Mouse (Mus musculus): ENCODE results near the gene Gpa33.
"Not testable (repeated sequence)": the region's sequence is repeated elsewhere in the genome, so short reads cannot be mapped to it uniquely, and the experiment has no call there.

Gene Gpa33

DNA sequence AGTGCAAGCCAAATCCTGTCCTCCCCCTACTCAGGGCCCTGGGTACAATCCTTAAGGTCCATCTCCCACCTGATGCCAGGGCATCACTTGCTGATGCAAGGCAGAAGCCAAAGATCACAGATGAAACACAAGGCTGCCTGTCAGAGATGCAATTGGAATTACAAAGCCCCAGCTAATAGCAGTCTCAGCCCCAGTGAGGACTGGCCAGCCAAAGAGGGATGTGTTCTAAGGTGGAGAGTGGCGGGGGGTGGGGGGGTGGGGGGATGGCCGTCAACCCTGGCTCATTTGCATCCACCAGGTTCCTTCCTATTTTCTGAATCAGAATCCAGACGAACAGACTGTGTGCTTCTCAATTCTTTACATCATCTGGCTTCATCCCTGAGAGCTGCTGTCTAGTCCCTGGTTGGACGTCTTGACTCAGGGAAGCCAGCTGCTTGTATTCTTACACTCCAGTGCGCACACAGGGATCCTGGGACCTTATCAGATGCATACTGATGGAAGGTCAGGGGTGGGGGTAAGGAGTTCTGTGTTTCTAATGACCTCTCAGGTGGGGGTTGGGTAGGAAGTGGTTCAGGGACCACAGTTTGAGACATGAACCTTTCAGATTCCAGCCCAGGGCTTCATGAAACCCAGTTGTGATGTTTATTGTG is 5.2 kb downstream of the Gpa33 start:
- no peak for DNase-seq (ENCODE audit: low read depth)

DNA sequence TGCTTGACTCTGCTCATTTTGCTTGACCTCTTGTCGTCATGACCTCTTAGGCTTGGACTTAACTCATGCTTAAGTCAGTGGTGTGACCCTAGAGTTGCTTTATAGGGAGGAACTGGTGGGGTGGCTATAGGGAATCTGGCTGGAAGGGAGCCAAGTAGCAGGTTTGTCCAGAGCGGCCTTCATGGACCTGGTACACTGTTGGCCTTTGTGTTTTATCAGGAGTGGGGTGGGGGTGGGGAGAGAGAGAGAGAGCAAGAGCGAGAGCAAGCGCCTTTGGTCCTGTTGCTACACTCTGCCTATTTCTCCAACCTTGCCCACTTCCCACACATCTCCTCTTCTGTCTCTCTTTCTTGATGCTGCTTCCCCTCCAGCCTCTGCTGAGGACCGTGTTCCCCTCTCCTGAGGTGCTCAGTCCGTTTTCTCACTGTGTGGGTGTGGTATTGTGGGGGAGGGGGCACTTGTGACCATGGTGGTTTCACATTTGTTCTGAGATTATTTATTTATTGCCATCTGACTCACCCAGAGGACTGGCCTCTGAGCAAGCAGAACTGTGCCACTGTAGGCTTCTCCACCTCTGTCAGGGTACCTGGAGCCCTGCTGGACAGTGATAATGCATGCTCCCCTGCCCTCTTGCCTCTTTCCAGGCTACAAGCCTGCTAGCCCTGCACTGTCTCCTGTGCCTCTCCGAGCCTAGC is 7.4 kb downstream of the Gpa33 start:
- no peak for DNase-seq (ENCODE audit: low read depth)

DNA sequence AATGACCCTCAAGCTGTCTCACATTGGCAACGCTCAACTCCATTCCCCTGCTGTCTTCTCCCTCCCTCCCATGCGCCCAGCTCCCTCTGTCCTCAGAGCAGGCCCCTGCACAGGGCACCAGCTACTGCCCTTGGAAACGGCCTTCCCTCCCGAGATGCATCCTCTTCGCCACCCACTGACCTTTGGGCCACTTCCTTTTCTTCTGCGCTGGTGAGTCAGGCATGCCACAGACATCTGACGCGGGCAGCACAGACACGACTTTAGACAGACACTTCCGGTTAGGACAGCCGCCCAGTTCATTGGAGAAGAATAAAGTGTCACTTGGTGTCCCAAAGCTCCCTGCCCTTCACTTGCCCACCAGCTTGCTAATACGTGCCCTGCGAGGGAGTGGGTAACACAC is 8.1 kb downstream of the Gpa33 start:
- no peak for DNase-seq (ENCODE audit: low read depth)

DNA sequence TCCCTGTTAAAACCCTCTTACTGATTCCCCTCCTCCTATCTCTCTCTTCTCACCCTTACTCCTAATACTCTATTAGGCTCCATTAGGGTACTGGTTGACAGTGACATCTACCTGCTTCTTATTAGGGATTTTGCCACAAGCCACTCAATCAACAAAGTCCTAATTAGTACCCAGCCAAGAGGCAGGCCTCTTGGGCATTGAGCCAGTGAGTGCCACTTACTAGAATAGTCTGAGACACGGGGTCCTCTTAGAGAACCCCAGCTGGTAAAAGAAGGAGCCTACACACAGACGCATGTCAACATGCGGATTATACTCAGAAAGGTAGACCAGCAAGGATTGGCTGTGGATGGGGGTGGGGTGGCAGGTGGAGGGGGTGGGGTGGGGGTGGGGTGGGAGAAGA is 9.1 kb downstream of the Gpa33 start:
- no peak for DNase-seq (ENCODE audit: low read depth)

DNA sequence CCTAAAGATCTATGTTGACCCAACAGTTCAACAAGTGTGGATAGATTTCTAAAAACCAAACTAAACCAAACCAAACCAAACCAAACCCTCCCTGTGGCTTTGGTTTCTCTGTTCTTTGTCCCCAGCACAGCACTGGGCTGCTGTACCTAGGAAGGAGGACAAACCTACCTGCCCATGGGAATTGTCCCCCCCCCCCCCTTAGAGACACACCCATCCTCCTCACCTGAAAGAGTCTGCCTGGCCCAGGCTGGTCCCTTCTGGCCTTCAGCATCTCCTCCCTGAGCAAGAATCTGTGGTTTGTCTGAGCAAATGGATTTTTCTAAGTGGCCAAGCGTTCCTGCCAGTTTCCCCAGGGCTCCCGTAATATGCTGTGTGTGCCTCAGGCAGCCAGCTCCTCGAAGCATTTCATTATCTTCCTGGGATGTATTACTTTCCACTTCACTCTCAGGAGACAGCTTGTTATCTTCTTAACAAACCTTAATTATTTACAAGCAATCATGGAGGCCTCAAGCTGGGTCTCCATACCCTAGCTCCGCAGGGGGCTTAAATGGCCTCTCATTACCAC is 9.7 kb downstream of the Gpa33 start:
- DNase-seq (ENCODE audit: low read depth), result no peak

DNA sequence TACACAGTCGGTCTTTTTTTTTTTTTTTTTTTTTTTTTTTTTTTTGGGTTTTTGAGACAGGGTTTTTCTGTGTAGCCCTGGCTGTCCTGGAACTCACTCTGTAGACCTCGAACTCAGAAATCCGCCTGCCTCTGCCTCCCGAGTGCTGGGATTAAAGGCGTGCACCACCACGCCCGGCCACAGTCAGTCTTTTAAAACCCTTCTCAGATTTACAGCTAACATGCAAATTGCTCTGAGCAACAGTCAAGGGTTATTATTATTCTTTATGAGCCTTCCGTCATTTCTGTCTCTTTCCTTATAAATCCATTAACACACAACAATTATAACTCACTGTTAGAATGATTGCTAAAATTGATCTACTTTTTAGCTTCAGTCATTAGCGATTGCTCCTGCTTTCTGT is 11.8 kb downstream of the Gpa33 start:
- not testable (repeated sequence) for DNase-seq (ENCODE audit: low read depth)

DNA sequence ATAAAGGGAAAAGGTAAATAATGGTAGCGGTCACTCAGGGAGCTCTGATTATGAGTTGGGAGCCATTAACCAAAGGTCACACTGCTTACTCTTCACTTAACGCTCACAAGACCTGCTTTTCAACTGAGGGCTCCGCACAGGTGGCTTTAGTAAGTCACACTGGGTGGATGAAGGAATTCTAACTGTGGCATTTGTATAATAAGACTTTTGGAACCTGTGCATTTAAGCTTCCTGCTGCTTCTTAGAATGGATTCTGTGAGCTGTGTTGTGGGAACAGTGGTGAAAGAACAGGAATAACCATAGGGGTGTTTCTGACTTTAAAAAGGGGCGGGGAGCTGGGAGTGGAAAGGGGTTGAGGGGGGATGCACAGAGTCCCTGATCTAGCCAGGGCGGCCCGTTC is 12.3 kb downstream of the Gpa33 start:
- no peak for DNase-seq (ENCODE audit: low read depth)

DNA sequence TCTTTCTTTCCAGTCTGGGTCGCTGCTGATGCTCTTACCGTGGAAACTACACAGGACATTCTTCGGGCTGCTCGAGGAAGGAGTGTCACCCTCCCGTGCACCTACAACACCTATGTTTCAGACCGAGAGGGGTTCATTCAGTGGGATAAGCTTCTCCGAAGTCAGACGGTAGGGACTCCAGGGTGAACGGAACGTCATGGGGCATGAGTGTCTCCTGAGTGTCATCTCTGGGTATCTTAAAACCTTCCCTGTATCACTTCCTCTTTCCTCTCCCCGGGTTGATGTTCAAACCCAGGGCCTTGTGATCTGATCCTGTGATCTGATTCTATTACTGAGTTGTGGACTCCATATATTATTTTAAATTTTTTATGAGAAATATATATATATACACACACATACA is 16.6 kb downstream of the Gpa33 start:
- DNase-seq (ENCODE audit: low read depth), result no peak

DNA sequence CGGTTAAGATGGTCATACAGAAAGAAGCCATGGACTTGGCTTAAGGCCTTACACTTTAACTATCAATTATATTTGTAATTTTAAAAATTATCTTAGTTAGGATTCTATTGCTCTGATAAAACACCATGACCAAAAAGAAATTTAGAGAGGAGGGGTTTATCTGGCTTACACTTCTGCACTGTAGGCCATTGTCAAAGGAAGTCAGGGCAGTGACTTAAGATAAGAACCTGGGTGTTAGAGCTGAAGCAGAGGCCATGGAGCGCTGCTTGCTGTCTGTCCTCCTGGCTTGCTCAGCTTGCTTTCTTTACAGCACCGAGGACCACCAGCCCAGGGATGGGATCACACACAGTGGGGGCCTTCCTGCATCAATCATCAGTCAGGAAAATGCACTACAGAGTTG is 17.6 kb downstream of the Gpa33 start:
- DNase-seq (ENCODE audit: low read depth), result no peak

DNA sequence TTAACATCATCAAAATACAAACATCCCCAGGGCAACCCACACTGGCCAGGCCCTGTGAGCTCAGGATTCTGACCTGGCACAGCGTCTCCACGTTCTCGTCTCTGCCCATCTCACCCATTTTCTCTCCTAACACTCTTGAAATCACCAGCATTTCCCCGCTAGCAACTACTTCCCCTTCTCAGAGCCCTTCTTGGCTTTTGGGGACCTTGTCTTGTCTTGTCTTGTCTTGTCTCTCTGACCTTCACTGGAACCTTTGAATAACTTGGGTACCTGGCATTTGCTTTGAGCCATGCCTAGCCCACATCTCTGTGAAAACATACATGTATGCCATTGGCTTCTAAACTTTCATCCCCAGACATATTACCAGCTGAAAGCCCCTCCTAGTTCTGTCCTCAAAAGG is 19.4 kb downstream of the Gpa33 start:
- no peak for DNase-seq (ENCODE audit: low read depth)

DNA sequence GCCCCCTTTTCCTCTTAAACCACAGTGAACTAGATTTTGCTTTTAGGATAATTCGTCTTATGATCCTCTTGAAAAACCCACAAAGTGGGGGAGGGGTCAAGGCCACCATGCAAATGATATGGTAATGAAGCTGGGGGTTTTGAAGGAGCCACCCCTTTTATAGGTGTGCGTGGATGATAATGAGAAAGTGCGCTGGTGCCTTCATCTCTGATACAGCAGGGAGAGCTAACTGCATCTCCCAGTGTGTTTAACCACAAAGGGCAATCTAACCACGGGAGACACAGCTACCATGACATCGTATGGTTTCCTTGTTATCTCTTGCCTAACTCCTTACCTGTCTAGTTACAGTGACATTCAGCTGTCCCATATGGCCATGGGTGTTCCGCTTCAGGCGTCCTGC is 20.0 kb downstream of the Gpa33 start:
- DNase-seq (ENCODE audit: low read depth), result no peak

DNA sequence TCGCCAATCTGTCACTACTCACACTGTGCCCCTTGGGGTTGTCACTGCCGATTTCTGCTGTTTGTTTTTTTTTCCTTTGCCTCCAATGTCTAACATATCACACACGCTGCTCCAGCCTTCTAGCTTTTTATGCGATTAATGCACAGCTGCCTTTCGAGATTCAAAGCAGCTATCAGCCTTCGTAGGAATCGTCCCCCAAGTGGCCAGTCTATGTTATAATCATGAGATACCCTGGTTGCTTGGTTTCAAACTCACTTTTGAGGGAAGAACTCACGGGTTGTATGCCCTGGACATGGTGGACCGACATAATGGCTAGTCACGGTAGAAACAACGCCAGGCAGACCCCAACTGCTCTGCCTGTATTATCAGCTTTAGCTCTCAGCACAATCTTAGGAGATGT is 21.3 kb downstream of the Gpa33 start:
- no peak for DNase-seq (ENCODE audit: low read depth)

DNA sequence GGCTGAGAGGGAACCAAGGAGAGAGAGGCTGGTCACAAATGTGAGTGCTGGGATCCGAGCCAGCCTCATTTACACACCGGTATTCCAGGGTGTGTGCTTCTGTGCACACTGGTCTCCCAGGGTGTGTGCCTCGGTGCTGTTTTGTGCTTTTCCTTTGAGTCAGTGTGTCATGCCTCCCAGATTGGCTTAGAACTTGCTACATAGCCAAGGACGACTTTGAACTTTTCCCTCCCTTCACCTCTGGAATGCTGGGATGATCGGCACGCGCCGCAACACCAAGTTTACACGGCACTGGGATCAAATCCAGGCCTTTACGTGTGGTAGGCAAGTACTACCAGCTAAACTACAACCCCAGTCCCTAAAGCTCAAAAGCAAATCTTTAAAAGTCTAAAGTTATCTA is 22.0 kb downstream of the Gpa33 start:
- no peak for DNase-seq (ENCODE audit: low read depth)

DNA sequence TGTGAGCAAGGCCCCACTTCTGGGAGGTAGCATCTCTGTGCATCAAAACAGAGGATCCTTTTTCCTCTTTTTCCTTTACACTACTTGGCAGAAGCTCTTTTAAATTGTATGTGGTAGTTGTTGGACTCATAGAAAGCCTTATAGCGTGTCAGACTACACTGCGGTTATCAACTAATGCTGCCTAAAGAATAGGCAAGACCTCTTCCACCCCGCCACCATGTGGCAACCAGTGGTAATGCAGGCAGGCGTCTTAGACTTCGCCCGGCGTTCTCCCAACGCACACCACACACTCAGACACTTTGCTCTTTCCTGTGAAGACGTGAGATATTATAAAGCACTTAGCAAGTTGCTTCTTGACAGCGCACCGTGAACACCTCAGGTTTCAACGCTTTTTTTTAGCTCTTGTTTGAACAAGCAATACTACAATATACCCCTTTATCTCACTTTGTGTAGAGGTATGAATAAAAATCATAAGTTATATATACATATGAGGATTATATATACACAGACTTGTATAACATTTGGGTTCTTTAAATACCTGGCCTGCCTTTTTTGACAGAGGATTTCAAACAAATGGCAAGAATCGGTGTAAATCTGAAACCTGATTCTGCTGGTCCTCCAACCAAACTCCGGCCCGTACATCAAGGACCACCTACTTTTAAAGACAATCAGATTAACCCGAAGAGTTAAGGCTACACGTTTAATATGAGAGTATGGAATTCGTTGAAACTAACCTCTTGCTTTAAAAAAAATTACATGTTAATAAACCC is 23.5 kb downstream of the Gpa33 start:
- DNase-seq (ENCODE audit: low read depth), result peak; percentile 92

DNA sequence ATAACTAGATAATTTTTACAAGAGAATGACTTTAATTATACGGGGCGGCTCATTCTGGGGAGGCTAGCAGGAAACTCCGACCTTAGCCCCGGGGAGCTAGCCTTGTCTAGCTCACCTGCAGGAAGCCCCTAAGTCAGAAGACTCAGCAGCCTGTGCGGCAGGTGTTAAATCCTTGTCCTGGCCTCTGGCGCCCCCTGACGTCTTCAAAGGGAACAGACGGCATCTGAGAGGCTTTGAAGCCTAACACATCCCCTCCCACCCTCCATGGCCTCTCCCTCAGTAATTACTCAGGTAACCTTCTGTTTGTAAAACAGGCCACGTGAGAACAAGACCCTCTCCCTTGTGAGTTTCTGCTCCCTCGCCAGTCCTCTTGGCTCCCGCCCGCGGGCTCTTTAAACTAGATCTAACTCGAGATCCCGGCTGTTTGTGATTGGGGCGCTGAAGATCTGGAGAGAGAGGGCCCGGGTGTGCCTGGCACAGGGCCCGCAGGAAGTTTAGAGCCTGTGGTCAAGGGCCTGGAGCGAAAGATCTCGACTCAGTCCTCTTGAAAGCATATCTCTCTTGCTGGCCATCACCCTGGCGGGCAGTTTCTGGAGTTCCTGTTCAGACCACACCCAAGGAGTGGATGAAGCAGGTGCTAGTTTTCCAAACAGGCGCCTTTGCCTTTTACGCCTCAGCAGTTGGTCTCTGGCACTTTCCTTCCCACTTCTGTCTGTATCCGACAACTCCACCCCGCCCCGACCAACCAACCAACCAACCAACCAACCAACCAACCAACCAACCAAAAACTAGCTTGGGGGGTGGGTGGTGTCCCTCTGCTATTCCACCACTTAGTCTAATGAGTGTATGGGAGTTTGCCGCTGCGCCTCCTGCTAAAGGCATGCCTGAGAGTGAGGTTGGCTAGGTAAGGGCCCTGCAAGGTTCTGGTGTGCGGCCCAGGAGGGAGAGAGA is 24.4 kb downstream of the Gpa33 start:
- DNase-seq (ENCODE audit: low read depth), result peak; percentile 92

DNA sequence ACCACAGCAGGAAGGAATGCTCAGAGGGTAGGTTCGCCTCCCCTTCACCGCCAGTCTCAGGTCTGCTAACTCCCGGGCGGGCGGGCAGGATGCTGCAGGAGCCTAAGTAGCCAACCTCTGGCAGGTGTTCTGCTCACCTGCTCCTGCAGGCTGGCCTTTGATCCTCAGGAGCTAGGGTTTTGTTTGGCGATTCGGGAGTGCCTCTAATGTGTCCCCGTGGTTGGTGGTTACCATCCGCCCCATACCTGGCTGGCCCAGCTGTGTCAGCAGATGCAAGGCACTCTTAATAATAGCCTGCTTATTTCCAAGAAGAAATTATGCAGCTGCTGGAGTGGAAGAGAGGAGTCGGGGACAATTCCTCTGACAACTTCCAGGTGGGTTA is 25.1 kb downstream of the Gpa33 start:
- no peak for DNase-seq (ENCODE audit: low read depth)

DNA sequence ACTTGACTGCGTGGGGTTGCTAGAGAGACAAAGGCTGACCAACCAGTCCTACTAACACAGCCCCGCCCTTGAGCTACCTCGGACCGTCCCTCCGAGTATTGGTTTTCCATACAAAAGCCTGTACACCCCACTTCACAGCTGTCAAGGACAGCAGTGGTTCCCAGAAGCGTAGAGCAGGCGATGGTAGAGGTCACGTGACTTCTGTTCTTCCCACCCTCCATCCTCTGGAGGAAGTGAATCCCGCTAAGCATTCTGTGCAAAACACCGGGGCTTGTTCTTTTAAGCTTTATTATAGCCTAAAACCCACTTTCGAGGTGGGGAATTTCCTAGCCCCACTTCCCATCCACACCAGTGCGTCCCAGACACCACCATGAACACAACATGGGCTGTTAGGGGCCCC is 27.7 kb downstream of the Gpa33 start:
- DNase-seq (ENCODE audit: low read depth), result no peak

DNA sequence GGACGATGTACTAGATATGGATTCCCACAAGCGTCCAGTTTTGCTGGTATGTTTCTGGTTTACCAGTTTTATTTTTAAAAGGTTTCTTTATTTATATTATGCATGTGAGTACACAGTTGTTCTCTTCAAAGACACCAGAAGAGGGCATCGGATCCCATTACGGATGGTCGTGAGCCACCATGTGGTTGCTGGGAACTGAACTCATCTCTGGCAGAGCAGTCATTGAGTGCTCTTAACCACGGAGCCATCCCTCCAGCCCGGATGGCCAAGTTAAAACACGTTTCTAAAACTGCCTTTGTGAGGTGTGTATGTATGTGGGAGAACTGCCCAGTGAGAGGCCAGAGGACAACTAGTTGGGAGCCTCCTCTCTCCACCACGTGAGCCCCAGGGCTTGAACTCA is 28.6 kb downstream of the Gpa33 start:
- DNase-seq (ENCODE audit: low read depth), result no peak

DNA sequence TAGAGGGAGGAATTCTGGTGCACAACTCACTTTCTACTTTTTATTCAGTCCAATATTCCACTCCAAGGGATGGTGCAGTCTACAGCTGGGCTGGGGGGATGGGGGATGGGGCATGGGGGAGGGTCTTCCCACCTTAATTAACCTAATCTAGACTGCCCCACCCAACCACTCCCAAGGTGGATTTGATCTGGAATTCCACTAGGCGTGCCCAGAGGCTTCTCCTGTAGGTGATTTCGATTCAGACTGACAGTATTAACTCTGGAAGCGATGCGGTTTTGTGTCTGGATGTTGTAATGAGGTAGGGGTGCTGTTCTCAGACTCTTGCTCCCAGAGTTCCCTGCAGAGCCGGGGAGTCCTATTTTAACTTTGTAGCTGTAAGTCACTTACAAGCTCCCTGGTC is 30.1 kb downstream of the Gpa33 start:
- no peak for DNase-seq (ENCODE audit: low read depth)

DNA sequence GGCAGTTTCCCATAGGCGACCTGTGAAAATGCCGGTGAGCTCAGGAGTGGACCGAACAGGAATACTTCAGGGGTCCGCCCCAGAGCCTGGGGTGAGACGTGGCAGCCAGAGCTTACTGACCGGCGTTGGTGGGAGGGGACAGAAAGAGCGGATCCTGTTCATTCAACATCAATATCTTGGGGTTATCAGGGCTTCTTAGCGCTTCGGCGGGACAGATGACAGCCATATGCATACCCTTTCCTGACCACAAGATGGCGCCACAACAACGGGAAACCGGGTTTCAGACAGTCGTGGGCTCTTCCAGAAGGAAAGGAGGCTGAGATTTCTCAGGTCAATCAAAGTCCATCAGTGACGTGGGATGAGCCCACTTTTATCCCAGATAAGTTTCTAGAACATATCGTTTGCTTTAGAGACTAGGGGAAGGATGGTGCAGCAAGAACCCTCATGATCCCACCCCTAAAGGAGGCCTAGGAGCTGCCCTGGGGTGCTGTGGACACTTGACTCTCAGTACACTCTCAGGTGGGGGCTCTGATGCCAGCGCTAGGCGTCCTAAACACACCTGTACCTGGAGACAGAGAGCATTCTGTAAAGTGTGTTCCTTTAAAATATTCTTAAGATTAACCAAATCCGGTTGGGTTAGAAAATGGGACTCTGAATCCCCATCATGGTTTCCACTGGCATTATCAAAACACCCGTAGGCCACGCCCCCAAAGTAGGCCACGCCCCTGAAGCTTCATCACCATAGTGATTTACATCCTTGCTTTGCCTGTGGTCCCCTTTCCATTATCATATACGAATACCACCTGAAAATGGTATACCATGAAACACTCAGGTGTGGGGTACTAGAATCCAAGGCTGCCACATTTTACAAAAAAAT is 30.8 kb downstream of the Gpa33 start:
- peak; percentile 77 for DNase-seq (ENCODE audit: low read depth)

DNA sequence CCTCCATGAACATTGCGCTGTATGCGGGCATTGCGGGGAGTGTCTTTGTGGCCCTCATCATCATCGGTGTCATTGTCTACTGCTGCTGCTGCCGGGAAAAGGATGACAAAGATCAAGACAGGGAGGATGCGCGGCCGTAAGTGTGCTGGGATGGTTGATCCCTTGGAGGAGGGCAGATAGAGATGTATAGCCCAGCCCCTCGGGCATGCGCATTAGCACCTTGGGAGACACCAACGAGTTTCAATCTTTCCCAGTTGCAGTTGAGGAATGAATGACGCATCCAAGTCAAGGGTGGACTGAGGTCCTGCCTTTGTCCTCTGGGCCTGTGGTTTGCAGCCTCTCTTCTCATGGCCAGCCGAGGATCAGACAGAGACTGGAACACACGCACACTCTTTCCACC is 34.5 kb downstream of the Gpa33 start:
- no peak for DNase-seq (ENCODE audit: low read depth)
